Mouse (Mus musculus) CH12.LX (cell line): ENCODE measurements at regions not wholly inside any gene's neighbourhood (a gene's known extent, or its start where the extent isn't known, plus 50 kb on each side); places are given as distances from the start of the nearest gene placed in this dataset.

Experiments used
- CTCF ChIP-seq, 2 experiments: IDR thresholded peaks in 1 of 2; conservative IDR thresholded peaks in 1 of 2; 2 replicates each; pipeline ENCODE4 v1.5.1; 2011 to 2012; ENCODE audit warnings: low read depth in 2 of 2, low read length in 2 of 2, improper control_type of control experiment in 1 of 2, inconsistent platforms in 1 of 2, mild to moderate bottlenecking in 1 of 2, moderate library complexity in 1 of 2
- E2F4 ChIP-seq: IDR thresholded peaks from 2 replicates; pipeline ENCODE4 v1.6.1; 2011; ENCODE audit warnings: low read depth, low read length, improper control_type of control experiment; ENCODE audit not compliant: insufficient replicate concordance
- EP300 ChIP-seq: IDR thresholded peaks from 2 replicates; pipeline ENCODE4 v1.6.1; 2011; ENCODE audit warnings: low read length, improper control_type of control experiment
- ETS1 ChIP-seq: conservative IDR thresholded peaks from 2 replicates; pipeline ENCODE4 v1.6.1; 2012; ENCODE audit warnings: low read depth, mild to moderate bottlenecking, inconsistent platforms, low read length, improper control_type of control experiment, moderate library complexity
- JUND ChIP-seq: conservative IDR thresholded peaks from 2 replicates; pipeline ENCODE4 v1.6.1; 2011; ENCODE audit warnings: low read depth, low read length, improper control_type of control experiment
- MEF2A ChIP-seq: IDR thresholded peaks from 2 replicates; pipeline ENCODE4 v1.6.1; 2014; ENCODE audit warnings: low read depth, mild to moderate bottlenecking, inconsistent platforms, low read length, improper control_type of control experiment, borderline replicate concordance
- POLR2A ChIP-seq: IDR thresholded peaks from 2 replicates; pipeline ENCODE4 v1.6.1; 2011; ENCODE audit warnings: low read depth, mild to moderate bottlenecking, improper control_type of control experiment, low read length
- USF1 ChIP-seq: IDR thresholded peaks from 2 replicates; pipeline ENCODE4 v1.6.1; 2014; ENCODE audit warnings: low read depth, mild to moderate bottlenecking, inconsistent platforms, low read length, improper control_type of control experiment
- ZC3H11A ChIP-seq: IDR thresholded peaks from 2 replicates; pipeline ENCODE4 v1.6.1; 2012; ENCODE audit warnings: low read depth, mild to moderate bottlenecking, inconsistent platforms, low read length, improper control_type of control experiment

DNA sequence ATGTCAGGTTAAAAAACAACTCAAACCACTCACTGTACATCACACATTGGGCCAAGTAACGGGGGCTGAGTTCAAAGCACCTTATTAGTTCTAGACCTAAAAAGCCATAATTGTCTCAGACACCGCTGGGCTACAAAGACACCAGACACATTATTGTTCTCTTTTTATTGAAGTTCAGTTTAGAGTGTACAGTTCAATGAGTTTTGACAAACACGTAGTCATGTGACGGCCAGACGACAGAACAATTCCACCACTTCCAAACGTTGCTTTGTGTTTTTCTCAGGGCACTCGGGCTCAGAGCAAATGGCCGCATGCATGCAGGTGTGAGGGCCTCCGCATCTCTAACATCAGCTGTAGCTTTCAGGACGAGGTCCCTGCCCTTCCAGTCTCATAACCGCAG is 71.5 kb upstream of the Bach2 start:
- TF ChIP-seq POLR2A (no peak), ETS1 (no peak), CTCF (conservative IDR thresholded peaks at IDR 0.05 in 1 of 2, IDR thresholded peaks at IDR 0.05 in 1 of 2; ENCODE audit: low read depth in 2 of 2, low read length in 2 of 2) (no peak), JUND (no peak), EP300 (no peak), MEF2A (no peak), USF1 (no peak), ZC3H11A (no peak), E2F4 (no peak)
